Mouse (Mus musculus) thymus, adult 2 months (tissue): ENCODE measurements around the gene Fbln1. TPM values are rescaled to one million over a fixed set of nuclear protein-coding genes. Genes with fewer than 3 reads are reported as not detected.

Experiments used
- DNase-seq: peaks from one replicate; pipeline ENCODE4 v3.0.0; 2021
- H3K27ac ChIP-seq: fragments of 200-500 bp; 2 replicates; pipeline ENCODE4 v1.5.1; 2012; ENCODE audit warnings: low read length, control low read depth; ENCODE audit not compliant: control insufficient read depth, insufficient read depth
- H3K27me3 ChIP-seq: fragments of 200-500 bp; 2 replicates; pipeline ENCODE4 v1.6.1; 2012; ENCODE audit warnings: mild to moderate bottlenecking, low read length, moderate library complexity, mixed read lengths; ENCODE audit not compliant: control insufficient read depth, insufficient read depth
- H3K36me3 ChIP-seq: fragments of 200-500 bp; 2 replicates; pipeline ENCODE4 v1.6.1; 2012; ENCODE audit warnings: mild to moderate bottlenecking, low read length, moderate library complexity; ENCODE audit not compliant: control insufficient read depth, insufficient read depth
- H3K4me1 ChIP-seq: fragments of 200-500 bp; replicated peaks from 2 replicates; pipeline ENCODE4 v1.6.1; 2012; ENCODE audit warnings: low read length; ENCODE audit not compliant: control insufficient read depth, insufficient read depth
- H3K4me3 ChIP-seq: fragments of 200-500 bp; 2 replicates; pipeline ENCODE4 v1.5.1; 2012; ENCODE audit warnings: mild to moderate bottlenecking, low read length, control low read depth, moderate library complexity; ENCODE audit not compliant: control insufficient read depth, insufficient read depth
- CTCF ChIP-seq: fragments of 200-500 bp; IDR thresholded peaks from 2 replicates; pipeline ENCODE4 v1.5.1; 2012; ENCODE audit warnings: mild to moderate bottlenecking, control low read depth, low read length, moderate library complexity, borderline replicate concordance; ENCODE audit not compliant: control insufficient read depth, poor library complexity, insufficient read depth; ENCODE audit errors: extremely low read depth
- POLR2A ChIP-seq: fragments of 200-500 bp; IDR thresholded peaks from 2 replicates; pipeline ENCODE4 v1.6.1; 2012; ENCODE audit warnings: mild to moderate bottlenecking, low read length, control low read depth, moderate library complexity; ENCODE audit not compliant: control insufficient read depth, poor library complexity, insufficient read depth; ENCODE audit errors: extremely low read depth
- WGBS: fragments of 180-500 bp; shearing (Covaris S2); methylation state at CpG from one replicate; pipeline ENCODE4 v1.1.7; 2018; 5-methylcytosine and 5-hydroxymethylcytosine counted together
- polyA plus RNA-seq: library from polyadenylated mRNA; depleted of rRNA; stranded (reverse); fragments of >200 nt; gene quantifications from 2 replicates; pipeline ENCODE4 v1.2.3, GENCODE M21; 2012

Gene Fbln1
- polyA plus RNA-seq, 1 experiment, result 46.8 TPM

DNA sequence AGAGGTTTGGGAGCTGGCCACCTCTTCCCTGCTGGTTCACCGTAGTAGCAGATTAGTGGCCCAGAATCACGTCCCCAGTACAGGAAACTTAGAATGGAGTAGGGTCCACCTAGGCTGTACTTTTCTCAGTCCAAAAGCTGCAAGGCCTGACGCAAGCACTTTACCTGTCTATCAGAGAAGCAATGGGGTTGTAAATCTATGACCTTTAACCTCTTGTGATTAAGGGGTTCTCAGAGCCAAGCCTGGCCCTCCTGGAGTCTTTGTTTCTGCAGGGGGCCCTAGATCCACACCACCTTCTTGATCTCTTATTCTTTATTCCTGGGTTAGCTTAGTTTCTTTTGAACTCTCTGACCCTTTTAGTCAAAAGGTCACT lies 940 bp downstream of the Fbln1 start:
- Histone ChIP-seq H3K4me1 (peaks cover 6% of the 10 kb centered on the region; the same call in 1 of the 2 replicates), H3K36me3 (no peaks in the 10 kb centered on the region), H3K4me3 (no peak overlapping the region), H3K27me3 (no peaks in the 10 kb centered on the region), H3K27ac (no peak overlapping the region)
- no peak for TF ChIP-seq POLR2A
- no peak for TF ChIP-seq CTCF
- 84% methylated on average over 3 of the region's 3 CpGs for WGBS
- no peak for DNase-seq

DNA sequence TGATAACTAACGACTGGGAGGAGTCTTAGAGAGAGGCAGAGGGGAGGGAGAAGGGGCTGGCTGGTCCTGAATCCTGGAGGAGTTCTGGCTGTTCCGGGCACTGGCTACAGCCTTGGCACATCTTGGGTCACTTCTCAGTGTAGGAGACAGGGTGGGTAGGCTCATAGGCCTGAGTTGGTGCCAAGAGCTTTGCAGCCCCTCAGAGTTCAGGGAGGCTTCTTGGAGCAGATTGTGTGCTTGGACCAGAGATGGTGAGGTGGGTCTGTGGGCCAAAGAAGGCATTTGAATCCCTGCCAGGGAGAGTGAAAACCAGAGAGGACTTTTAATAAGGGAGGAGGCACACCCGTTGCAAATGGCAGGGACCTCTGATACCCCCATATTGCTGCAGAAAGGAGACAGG lies 1.3 kb downstream of the Fbln1 start:
- H3K27ac ChIP-seq, result no peak overlapping the region

DNA sequence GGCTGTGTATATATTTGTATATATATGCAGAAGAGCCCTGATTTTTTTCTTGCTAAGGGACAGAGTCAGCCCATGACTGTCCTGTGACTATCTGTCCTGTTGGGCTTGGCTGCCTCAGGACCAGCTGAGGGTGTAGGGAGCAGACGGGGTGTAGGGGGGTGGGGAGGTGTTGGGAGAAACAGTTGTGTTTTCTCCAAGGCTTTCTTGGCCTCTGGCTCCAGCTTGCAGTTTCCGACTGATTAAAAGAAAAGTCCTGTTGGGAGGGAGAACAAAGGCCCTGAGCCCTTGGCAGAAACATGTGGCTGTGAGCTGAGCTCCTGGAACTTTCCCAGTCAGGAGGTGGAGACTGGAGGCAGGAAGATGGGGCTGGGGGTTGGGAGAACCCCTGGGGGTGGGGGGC lies 2.0 kb downstream of the Fbln1 start:
- no peaks in the 10 kb centered on the region for H3K36me3 ChIP-seq
- no peak overlapping the region for H3K27ac ChIP-seq
- H3K4me3 ChIP-seq, result no peak overlapping the region
- H3K4me1 ChIP-seq, result peaks cover 6% of the 10 kb centered on the region; the same call in 1 of the 2 replicates
- WGBS, result 89% methylated on average over 2 of the region's 2 CpGs
- no peak for TF ChIP-seq CTCF
- no peak for TF ChIP-seq POLR2A
- no peak for DNase-seq
- H3K27me3 ChIP-seq, result no peaks in the 10 kb centered on the region

More for the DNA sequence above, 1.3 kb downstream of the Fbln1 start:
- Histone ChIP-seq H3K27me3 (no peaks in the 10 kb centered on the region), H3K36me3 (no peaks in the 10 kb centered on the region), H3K4me1 (peaks cover 6% of the 10 kb centered on the region; the same call in 1 of the 2 replicates), H3K4me3 (no peak overlapping the region)
- DNase-seq, result no peak
- WGBS, result 84% methylated on average over 3 of the region's 3 CpGs
- TF ChIP-seq POLR2A (no peak), CTCF (no peak)

DNA sequence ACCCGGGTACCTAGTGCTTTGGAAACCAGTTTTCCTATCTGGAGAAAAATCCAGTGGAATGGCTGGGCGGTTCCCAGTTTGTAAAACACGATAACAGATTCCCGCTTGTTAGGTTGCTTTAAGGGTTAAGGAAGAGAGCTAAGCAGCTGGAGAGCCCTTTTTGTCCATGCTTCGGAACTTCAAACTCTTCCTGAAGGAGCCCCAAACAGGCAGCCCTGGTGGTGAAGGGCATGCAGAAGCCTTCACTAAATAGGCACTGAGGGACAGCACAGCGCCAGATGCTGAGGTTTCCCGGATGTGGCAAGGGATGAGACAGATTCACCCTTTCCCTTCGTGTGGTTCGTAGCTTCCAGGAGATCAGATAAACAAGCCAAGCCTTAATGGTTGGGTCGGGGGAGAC lies 2.6 kb downstream of the Fbln1 start:
- DNase-seq, result no peak
- H3K4me3 ChIP-seq, result no peak overlapping the region

DNA sequence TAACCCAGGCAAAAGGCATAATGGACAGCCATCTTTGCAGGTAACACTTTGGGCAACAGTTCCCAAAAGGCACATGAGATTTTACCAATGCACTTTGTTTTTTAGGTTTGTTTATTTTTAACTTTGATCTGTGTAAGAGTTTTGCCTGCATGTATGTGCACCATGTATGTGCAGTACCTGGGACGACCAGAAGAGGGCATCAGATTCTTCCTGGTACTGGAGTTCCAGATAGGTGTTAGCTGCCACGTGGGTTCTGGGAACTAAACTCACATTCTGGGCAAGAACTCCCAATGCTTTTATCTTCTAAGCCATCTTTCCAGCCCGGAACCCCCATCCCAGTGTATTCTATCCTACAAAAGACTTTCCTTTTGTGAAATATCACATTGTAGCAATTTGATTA lies 3.6 kb downstream of the Fbln1 start:
- H3K4me1 ChIP-seq, result peaks cover 6% of the 10 kb centered on the region; the same call in 1 of the 2 replicates
- H3K27me3 ChIP-seq, result no peaks in the 10 kb centered on the region
- no peak overlapping the region for H3K27ac ChIP-seq
- TF ChIP-seq CTCF (no peak), POLR2A (no peak)
- DNase-seq, result peak; percentile 17
- H3K4me3 ChIP-seq, result no peak overlapping the region
- WGBS, result 92% methylated on average over 3 of the region's 3 CpGs
- no peaks in the 10 kb centered on the region for H3K36me3 ChIP-seq

More for the DNA sequence above, 2.6 kb downstream of the Fbln1 start:
- no peaks in the 10 kb centered on the region for H3K36me3 ChIP-seq
- TF ChIP-seq POLR2A (no peak), CTCF (no peak)
- H3K4me1 ChIP-seq, result peaks cover 6% of the 10 kb centered on the region; the same call in 1 of the 2 replicates
- H3K27ac ChIP-seq, result no peak overlapping the region
- H3K27me3 ChIP-seq, result no peaks in the 10 kb centered on the region
- 55% methylated on average over 10 of the region's 10 CpGs for WGBS

DNA sequence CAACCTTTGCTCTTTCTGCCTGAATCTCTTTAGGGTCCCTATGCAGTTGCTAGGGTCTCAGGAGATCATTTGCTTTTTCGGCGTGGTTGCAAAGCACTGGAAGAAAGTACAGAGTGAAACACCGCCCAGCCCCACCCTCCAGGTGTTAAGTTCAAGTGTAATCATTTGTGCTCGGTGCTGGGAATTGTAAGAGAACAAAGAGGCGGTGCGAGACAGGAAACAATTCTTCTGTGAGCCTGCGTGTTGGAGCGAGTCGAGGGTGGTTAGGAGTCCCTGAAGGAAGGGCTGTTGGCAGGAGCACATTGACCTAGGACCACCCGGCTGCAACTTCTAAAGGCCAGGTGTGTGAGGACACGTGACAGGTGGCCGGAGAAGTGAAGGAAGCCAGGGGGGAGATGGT lies 4.9 kb downstream of the Fbln1 start:
- TF ChIP-seq CTCF (no peak), POLR2A (no peak)
- no peak overlapping the region for H3K4me3 ChIP-seq
- peaks cover 6% of the 10 kb centered on the region; the same call in 1 of the 2 replicates for H3K4me1 ChIP-seq
- H3K27ac ChIP-seq, result no peak overlapping the region
- H3K36me3 ChIP-seq, result no peaks in the 10 kb centered on the region
- 85% methylated on average over 12 of the region's 12 CpGs for WGBS
- H3K27me3 ChIP-seq, result no peaks in the 10 kb centered on the region
- no peak for DNase-seq
